Mouse (Mus musculus): ENCODE data around the gene Actrt2. TPM values are rescaled to one million over a fixed set of nuclear protein-coding genes. Genes with fewer than 3 reads are reported as not detected.
A peak's percentile ranks its signal among the peaks of the same experiment; 100 is the strongest.

The Actrt2 gene
- polyA plus RNA-seq, 1 experiment from 2014 or later = not detected

DNA sequence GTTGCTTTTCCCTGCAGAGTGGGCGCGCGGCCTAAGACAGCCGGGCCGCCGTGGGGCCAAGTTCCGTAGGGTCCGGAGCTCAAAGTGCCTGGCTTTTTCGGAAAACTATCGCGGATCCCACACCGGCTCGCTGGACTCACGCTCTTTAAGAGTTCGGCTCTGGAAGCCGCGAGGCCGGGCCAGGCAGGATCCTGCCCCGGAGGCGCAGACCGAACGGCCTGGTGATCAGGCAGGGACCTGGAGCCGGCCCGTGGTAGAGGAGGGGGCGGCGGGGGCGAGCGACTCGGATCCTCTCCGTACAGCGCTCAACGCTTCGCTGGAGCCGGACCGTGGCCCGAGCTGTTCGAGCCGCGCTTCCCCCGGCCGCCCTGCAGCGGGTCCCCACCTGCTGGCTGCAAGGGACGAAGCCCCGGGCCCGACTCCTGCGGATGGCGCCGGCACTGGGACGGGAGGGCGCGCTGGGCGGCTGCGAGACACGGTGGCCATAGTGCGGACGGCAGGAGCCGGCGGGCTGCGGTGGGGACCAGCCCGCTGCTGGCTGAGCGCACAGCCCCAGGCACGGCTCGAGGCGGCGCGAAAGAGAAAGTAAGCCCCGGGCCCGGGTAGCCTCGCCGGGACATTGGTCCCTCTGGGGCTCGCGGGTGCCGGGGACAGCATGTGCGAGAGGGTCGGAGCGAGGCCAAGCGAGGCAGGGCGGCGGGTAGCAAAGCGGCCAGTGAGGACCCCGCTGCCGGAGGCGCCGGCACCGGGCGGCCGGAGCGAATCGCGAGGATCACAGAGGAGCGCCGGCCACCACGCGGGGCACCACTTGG is 32.2 kb downstream of the Actrt2 start:
- peaks cover 57% of the 10 kb centered on the region for H3K4me1 ChIP-seq
- H3K4me2 ChIP-seq = peak overlapping the region; percentile 85
- H3K9ac ChIP-seq = peak overlapping the region; percentile 68
- H3K4me3 ChIP-seq = peak overlapping the region; percentile 70
- peak overlapping the region; percentile 97 for H3K27ac ChIP-seq
- no peaks in the 10 kb centered on the region for H3K36me3 ChIP-seq
- WGBS = under 1% methylated on average over 77 of the region's 94 CpGs
- H3K9me3 ChIP-seq = no peaks in the 10 kb centered on the region
- peaks cover 80% of the 10 kb centered on the region for H3K27me3 ChIP-seq
- ATAC-seq (ENCODE audit: insufficient number of reproducible peaks, low FRiP score, low TSS enrichment, low read depth) = no peak

DNA sequence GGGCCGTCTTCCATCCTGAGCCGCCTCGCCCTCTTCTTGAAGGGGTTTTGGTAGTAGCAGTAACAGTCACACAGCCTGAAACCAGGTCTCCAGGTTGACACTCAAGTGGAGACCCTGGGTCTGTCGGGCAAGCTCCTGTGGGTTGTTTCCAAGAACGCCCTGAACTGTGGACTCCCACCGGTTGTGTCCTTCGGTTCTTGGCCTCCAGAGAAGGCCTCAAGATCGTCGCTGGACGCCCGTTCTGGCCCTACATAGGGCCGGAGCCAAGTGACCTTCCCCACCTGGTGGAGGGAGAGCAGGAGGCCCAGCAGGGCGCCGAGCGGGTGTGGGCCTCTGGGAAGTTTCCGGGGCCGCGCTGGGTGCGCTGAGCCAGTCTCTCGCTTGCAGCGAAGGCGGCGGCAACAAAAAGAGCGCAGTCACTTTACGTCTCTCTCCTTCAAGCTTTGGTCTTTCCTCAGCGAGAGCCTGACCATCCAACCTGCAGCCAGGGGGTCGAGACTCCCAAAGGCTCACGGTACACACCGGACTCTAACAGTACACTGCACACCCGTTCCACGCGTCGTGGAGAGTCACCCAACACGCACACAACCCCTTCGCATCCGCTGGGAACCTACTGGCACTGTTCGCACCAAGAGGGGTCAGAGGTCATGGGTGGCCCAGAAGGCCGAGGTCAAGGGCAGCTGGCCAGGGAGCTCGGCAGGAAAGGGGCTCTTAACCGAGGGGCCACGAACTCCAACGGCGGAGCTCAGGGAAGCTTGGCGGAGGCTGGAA is 33.0 kb downstream of the Actrt2 start:
- Histone ChIP-seq H3K4me3 (peak overlapping the region; percentile 70), H3K27me3 (peaks cover 72% of the 10 kb centered on the region), H3K36me3 (no peaks in the 10 kb centered on the region), H3K9me3 (no peaks in the 10 kb centered on the region), H3K4me1 (peaks cover 54% of the 10 kb centered on the region), H3K9ac (peak overlapping the region; percentile 68), H3K4me2 (peak overlapping the region; percentile 85), H3K27ac (peak overlapping the region; percentile 97)
- ATAC-seq (ENCODE audit: insufficient number of reproducible peaks, low FRiP score, low TSS enrichment, low read depth) = no peak
- 11% methylated on average over 44 of the region's 44 CpGs for WGBS

DNA sequence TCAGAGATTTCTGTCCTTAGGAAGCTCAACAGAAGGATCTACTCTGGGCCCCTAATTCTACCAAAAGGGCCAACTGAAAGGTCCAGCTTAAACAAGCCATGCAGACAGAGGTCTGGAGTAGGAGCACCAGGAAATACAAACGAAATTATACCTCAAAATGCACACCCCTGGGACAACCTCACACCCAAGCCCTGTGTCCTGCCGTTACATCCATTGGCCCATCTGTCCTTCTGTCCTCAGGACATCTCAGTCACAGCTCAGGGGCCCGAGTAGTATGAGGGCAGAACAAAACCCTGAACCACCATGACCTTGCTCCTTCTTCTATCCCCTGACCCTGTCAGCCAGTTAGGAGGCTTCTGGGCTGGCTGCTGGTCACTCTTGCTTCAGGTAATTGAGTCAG is 33.7 kb downstream of the Actrt2 start:
- ATAC-seq (ENCODE audit: insufficient number of reproducible peaks, low FRiP score, low TSS enrichment, low read depth) = no peak
- peaks cover 53% of the 10 kb centered on the region for H3K4me1 ChIP-seq
- H3K27me3 ChIP-seq = peaks cover 70% of the 10 kb centered on the region
- 42% methylated on average over 3 of the region's 3 CpGs for WGBS
- H3K9me3 ChIP-seq = no peaks in the 10 kb centered on the region
- H3K9ac ChIP-seq = peak overlapping the region; percentile 68; the same call in 1 of the 2 replicates
- H3K36me3 ChIP-seq = no peaks in the 10 kb centered on the region
- H3K4me3 ChIP-seq = peak overlapping the region; percentile 70
- H3K4me2 ChIP-seq = peak overlapping the region; percentile 85
- peak overlapping the region; percentile 97 for H3K27ac ChIP-seq

DNA sequence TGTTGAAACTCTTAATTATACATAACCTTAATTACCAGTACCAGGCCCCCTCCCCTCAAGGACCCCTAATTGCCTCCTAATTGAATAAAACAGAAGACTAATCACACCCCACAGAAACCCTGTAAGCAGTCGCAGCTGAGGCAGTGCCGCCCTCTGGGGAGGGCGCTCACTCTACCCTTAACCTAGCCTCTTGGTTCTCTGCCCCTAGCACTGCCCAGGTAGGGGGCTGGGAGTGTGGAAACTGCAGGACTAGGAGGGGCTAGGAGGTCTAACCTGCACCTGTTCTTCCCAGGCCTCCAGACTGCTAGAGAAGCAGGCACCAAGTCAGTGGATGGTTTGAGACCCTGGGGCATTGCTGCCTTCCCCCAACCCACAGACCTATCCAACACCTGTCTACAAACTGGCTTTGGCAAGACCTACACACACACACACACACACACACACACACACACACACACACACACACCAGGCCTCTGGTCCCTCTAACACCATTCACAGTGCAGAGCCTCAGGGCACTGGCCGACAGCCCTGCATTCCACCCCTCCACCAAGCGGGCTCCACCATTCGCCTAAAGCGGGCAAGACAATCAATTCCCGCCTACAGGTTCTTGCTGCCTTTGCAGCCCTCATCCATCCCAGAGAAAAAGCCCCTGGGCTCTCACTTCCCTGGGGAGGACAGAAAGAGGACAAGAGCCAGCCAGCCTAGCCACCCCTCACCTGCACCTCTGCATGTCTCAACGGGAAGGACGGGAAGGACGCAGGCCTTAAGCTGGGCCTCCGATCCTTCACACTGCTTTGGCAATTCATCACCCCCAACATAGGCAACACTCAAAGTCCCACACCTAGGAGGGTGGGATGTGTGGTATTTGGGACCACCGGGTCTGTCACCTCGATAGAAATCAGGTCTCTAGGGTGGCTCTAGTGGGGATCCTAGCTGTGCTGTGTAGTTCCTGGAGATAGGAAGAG is 34.6 kb downstream of the Actrt2 start:
- WGBS = 48% methylated on average over 14 of the region's 14 CpGs
- H3K27ac ChIP-seq = no peak overlapping the region
- peak overlapping the region; percentile 85 for H3K4me2 ChIP-seq
- H3K36me3 ChIP-seq = no peaks in the 10 kb centered on the region
- peak overlapping the region; percentile 70 for H3K4me3 ChIP-seq
- no peak for ATAC-seq (ENCODE audit: insufficient number of reproducible peaks, low FRiP score, low TSS enrichment, low read depth)
- 0 out of 2 replicates have a peak overlapping the region, but pooled peaks have one; percentile 18 for H3K9ac ChIP-seq
- H3K9me3 ChIP-seq = no peaks in the 10 kb centered on the region
- H3K27me3 ChIP-seq = peaks cover 62% of the 10 kb centered on the region
- peaks cover 53% of the 10 kb centered on the region for H3K4me1 ChIP-seq

DNA sequence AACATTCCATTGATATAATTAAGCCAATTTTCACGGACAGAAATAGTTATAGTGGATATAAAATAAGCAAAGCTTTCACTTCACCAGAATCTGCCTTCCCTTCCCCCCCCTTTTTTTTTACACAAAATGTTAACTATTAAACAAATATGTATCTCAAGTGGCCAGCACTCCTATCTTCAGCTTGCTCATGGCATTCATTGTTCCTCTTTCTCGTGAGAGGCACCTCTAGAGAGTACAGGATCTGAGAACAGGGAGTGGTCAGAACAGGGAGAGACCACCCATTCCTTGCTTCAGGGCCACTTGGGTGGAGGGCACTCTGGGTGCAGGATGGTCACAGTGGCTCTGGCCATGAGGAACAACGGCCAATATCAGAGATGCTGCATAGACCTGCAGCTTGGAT is 36.9 kb downstream of the Actrt2 start:
- Histone ChIP-seq H3K36me3 (no peaks in the 10 kb centered on the region), H3K4me3 (no peak overlapping the region), H3K4me1 (peaks cover 63% of the 10 kb centered on the region), H3K27ac (no peak overlapping the region), H3K9ac (no peak overlapping the region), H3K9me3 (no peaks in the 10 kb centered on the region), H3K27me3 (peaks cover 47% of the 10 kb centered on the region), H3K4me2 (0 out of 2 replicates have a peak overlapping the region, but pooled peaks have one; percentile 12)
- ATAC-seq (ENCODE audit: insufficient number of reproducible peaks, low FRiP score, low TSS enrichment, low read depth) = no peak
- WGBS = 37% methylated on average over 3 of the region's 3 CpGs

DNA sequence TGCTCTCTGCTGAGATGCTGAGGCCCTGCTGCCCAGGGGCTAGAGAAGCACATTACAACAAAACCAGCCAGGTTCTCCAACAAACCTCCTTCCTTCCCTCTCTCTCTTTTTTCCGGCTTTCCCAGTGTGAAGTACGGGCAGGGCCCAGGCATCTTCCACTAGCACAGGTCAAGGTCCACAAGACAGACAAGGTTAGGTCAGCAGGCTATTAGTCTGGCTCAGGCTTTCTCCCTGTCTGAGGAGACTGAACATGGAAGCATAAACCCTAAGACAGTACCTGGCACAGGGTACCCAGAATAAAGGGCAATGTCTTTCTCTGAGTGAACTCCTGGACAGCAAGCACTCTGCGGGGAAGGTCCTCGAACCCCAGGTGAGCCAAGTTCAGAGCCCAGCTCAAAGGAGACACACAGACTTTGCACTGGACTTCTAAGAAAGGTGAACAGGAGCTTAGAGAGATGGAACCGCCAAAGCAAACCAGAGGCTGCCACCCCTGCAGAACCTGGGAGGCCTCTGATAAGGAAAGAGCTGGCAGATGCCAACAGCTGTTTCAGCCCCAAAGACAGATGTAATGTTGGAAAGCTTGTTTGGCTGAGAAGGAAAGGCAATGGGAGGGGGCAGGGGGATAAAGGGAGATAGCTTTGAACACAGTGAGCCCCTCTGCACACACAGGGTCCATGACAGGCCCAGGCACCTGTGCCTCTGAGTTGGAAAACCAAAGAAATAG is 40.1 kb downstream of the Actrt2 start:
- Histone ChIP-seq H3K9me3 (no peaks in the 10 kb centered on the region), H3K36me3 (no peaks in the 10 kb centered on the region), H3K4me3 (no peak overlapping the region), H3K9ac (no peak overlapping the region), H3K27ac (no peak overlapping the region), H3K4me2 (no peak overlapping the region), H3K27me3 (peaks cover 21% of the 10 kb centered on the region), H3K4me1 (peaks cover 59% of the 10 kb centered on the region)
- no peak for ATAC-seq (ENCODE audit: insufficient number of reproducible peaks, low FRiP score, low TSS enrichment, low read depth)
- WGBS = 74% methylated on average over 5 of the region's 5 CpGs

DNA sequence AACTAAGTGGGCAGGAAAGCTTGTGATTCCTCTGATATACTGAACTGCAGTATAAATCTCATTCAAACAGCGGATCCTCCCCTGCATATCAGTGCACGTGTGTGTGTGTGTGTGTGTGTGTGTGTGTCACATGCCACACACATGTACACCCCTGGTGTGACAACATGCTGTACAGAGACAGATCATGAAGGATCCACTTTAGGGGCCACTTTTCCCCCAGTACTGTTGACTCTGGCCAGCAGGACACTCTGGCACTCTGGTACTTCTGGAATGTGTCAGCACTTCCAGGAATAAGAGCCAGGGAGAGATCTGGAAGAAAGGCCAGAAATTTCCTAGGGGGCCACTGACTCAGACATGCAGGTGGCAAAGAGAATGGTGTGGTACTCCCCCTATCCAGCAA is 41.4 kb downstream of the Actrt2 start:
- Histone ChIP-seq H3K4me1 (peaks cover 61% of the 10 kb centered on the region), H3K27me3 (peaks cover 13% of the 10 kb centered on the region; the same call in 1 of the 2 replicates), H3K4me2 (no peak overlapping the region), H3K27ac (no peak overlapping the region), H3K9ac (no peak overlapping the region), H3K36me3 (no peaks in the 10 kb centered on the region), H3K4me3 (no peak overlapping the region), H3K9me3 (no peaks in the 10 kb centered on the region)
- no peak for ATAC-seq (ENCODE audit: insufficient number of reproducible peaks, low FRiP score, low TSS enrichment, low read depth)
- 71% methylated on average over 2 of the region's 2 CpGs for WGBS

DNA sequence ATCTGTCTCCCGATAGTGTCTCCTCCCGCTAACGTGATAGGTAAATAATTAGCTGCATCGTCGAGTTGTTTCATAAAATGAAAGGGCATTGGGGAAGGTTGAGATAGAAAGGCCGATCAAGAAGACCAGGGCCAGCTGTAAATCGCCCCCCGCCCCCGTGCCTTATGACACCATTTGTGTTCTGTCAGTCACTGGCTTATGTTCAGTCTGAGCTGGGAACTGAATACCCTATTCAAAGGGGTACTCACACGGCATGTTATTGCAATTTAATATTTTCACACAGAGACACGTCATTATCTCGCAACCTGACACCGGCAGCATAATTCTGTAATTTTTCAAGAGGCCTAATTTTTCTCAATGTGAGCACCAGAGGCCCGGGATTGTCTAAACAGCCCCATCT is 42.0 kb downstream of the Actrt2 start:
- 53% methylated on average over 14 of the region's 14 CpGs for WGBS
- H3K9ac ChIP-seq = no peak overlapping the region
- no peak for ATAC-seq (ENCODE audit: insufficient number of reproducible peaks, low FRiP score, low TSS enrichment, low read depth)

DNA sequence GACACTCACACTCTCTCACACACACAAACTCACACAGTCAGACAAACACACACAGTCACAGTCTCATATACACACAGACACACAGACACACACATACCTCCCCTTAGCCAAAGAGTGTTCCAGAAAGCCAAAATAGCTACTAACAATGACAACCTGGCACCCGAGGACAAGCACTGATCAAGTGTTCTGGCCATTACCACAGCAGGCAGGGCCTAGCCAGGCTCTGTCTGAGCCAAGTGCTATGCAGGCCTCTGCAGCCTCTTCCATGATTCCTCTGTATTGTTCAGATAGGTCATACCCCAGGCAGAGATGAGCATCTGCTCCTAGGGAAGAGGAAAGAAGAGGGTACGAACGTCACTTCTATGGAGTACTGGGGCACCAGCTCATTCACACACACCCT is 44.4 kb downstream of the Actrt2 start:
- H3K27ac ChIP-seq = no peak overlapping the region
- H3K9me3 ChIP-seq = no peaks in the 10 kb centered on the region
- no peak for ATAC-seq (ENCODE audit: insufficient number of reproducible peaks, low FRiP score, low TSS enrichment, low read depth)
- H3K9ac ChIP-seq = no peak overlapping the region
- no peak overlapping the region for H3K4me3 ChIP-seq
- H3K4me1 ChIP-seq = peaks cover 42% of the 10 kb centered on the region
- H3K27me3 ChIP-seq = 0 out of 2 replicates have a peak, but pooled peaks cover 4% of the 10 kb centered on the region
- no peaks in the 10 kb centered on the region for H3K36me3 ChIP-seq
- H3K4me2 ChIP-seq = no peak overlapping the region
- WGBS = 80% methylated on average over 3 of the region's 3 CpGs

More for the DNA sequence above, 42.0 kb downstream of the Actrt2 start:
- peaks cover 57% of the 10 kb centered on the region for H3K4me1 ChIP-seq
- H3K27me3 ChIP-seq = peaks cover 8% of the 10 kb centered on the region; the same call in 1 of the 2 replicates
- H3K4me2 ChIP-seq = no peak overlapping the region
- no peak overlapping the region for H3K4me3 ChIP-seq
- no peak overlapping the region; the same call in 1 of the 2 replicates for H3K27ac ChIP-seq
- H3K9me3 ChIP-seq = no peaks in the 10 kb centered on the region
- H3K36me3 ChIP-seq = no peaks in the 10 kb centered on the region

DNA sequence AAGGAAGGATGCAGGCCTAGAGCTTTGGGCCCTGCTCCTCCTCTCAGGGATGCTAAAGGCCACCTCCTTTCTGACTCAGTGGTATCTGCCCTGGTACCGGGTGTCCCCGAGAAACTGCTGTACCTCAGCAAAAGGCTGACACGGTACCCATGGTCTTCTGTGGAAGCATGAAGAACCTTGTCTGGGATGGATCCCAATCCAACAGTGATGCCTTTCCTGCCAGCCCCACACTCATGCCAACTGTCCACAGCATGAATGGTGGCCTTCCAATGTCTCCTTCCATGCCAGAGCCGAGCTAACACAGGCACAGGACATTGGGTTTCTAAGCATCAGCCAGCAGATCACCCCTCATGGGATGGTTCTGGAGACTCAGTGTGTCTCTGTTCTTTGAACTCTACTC is 45.1 kb downstream of the Actrt2 start:
- 92% methylated on average over 4 of the region's 4 CpGs for WGBS
- Histone ChIP-seq H3K4me1 (peaks cover 37% of the 10 kb centered on the region), H3K4me3 (no peak overlapping the region)

More for the DNA sequence above, 45.1 kb downstream of the Actrt2 start:
- H3K9me3 ChIP-seq = no peaks in the 10 kb centered on the region
- no peak overlapping the region for H3K27ac ChIP-seq
- H3K27me3 ChIP-seq = 0 out of 2 replicates have a peak, but pooled peaks cover 4% of the 10 kb centered on the region
- no peak for ATAC-seq (ENCODE audit: insufficient number of reproducible peaks, low FRiP score, low TSS enrichment, low read depth)
- no peaks in the 10 kb centered on the region for H3K36me3 ChIP-seq
- H3K9ac ChIP-seq = no peak overlapping the region
- H3K4me2 ChIP-seq = no peak overlapping the region
